Mouse (Mus musculus): ENCODE results near the gene Nemp2.

DNA sequence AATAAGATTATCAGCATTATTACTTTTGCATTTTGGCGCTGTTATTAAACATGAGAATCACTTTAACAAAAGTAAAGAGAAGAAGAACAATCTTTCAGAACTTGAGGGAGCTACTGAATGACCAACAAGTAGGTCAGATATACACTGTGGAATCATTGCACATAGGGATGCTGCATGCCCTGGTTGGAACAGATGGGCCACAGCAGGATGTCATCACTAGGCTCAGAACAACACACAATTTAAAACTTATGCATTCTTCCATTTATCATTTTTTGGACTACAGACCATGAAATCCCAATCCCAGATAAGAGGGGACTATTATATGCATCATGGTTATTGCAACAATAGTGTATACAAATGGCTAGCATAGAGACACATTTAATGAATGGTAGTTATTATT lies 47.6 kb upstream of the Nemp2 start:
- no peak for TF ChIP-seq CTCF (IDR thresholded peaks at IDR 0.05; ENCODE audit: low read depth, low read length)
- TF ChIP-seq POLR2A (IDR thresholded peaks at IDR 0.05; ENCODE audit: insufficient read depth, low read length), result no peak
